Mouse (Mus musculus): ENCODE measurements around the gene Lima1. TPM values are rescaled to one million over a fixed set of nuclear protein-coding genes. Genes with fewer than 3 reads are reported as not detected.

Lima1 gene
- total RNA-seq, 2 experiments from 2014 or later, result 0.09 TPM; not detected in 1

DNA sequence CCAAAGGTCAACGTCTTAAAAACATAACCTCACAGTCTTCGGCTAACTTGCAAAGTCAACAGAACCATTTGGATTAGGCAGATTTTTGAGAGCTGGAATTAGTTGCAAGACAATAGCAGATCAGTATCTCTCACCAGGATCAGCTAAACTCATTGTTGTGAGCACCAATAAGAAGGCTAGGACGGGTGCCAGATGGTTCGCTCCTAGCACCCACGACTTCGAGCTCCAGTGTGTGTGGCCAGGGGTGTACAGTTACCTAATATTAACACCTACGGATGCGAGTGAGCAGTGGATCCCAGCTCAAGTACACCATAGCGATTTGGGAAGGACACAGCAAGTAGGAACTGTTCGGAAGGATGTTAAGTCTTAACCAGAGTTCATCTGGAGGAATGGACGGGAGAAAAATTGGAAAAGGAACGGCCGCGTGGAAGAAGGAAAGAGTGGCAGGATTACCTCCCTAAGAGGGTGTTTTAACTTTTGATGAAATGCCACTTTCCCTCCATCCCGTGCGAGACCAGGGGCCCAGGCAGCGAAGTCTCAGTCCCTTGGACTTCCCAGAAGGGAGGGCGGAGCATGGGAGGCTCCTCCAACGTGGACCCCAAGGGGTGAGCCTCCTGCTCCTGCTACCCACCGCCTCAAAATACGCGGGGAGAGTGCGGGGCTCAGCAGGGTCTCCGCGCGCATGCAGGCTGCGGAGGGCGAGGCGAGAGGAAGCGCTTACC, 483 bp downstream of the Lima1 start:
- ATAC-seq (replicated peaks; ENCODE audit: low FRiP score, low TSS enrichment, poor library complexity, severe bottlenecking), result peak; percentile 11; the same call in 1 of the 2 replicates

DNA sequence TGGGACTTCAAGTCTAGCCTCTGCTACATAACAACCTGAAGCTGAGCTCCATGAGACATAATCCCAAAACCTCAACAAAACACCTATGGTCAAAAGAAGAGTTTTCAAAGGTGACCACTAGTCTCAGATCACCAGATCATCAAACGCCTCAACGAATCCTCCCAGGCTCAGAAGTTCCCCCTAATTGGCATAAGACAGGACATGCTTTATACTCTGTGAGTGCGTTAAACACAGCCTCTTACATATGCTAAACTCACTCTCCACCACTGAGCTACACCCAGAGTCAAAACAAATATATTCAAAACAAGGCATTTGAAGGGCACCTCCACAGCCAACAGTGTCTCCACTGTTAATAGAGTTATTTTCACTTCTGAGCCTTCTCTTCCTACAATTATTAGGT, 2.7 kb downstream of the Lima1 start:
- no peak for ATAC-seq (replicated peaks; ENCODE audit: low FRiP score, low TSS enrichment, poor library complexity, severe bottlenecking)

DNA sequence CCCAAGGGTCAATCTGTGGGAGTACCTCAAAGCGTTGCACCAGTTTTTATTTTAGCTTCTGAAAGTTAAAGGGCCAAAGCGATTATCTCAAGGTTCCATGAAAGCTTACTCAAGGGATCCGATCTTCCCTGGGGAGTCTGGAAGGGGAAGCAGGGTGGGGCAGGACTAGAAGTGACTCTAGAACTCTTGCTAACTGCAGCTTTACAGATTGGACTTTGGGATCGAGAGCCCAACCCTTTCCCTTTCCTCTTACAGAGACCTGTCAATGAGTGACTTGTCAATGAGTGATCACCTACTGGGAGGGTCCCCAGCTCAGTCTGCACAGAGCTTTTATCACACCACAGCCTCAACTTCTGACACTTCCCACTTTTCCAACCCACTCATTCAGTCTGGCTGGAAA, 7.6 kb downstream of the Lima1 start:
- no peak for ATAC-seq (replicated peaks; ENCODE audit: low FRiP score, low TSS enrichment, poor library complexity, severe bottlenecking)

DNA sequence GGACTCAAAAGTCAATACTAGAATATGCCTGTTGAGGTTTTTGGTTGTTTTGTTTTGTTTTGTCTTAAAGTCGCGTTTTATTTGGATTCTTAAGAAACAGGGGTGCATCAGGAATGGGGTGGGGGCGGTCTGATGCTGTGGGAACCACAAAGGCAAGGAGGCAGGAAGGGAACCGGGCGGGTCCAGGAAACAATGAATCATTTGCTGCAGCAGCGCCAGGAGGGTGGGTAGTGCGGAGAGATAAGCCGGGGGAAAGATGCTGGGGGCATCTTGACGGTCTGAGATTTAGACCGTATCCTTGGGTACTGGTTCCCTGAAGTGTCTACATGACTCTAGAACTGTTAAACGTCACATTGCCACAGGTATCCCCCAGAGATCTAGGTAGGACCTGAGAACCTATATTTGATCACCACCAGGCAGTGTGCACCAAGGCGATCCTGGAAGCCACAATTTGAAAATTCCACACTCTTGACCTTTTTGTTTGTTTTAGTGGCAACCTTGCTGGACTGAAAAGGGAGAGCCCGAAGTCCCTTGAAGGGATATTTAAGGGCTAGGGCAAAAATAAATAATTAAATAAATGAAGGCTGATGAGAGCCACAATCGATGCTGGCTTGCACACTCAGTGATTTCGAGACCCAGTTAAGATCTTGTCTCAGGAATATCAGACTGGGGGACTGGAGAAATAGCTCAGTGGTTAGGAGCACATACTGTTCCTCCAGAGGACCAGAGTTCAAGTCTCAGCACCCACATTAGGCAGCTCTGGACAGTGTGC, 8.6 kb downstream of the Lima1 start:
- ATAC-seq (replicated peaks; ENCODE audit: low FRiP score, low TSS enrichment, poor library complexity, severe bottlenecking), result no peak

DNA sequence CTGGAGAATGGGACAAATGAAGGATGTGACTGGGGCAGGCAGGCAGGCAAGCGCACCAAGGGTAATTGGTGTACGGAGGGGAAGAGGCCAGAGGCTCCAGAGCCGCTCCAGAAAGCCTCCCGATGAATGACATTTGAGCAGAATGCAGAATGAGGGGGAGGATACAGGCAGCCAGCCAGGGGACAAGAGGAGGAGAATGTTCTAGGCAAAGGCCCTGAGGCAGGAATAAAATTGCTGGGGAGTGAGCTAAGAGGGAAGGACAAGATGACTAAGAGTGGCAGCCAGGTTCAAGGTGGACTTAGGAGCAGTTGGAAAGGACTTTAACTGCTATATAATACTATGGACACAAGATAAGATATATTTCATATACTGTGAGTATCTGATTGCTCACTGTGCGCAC, 9.3 kb downstream of the Lima1 start:
- no peak for ATAC-seq (replicated peaks; ENCODE audit: low FRiP score, low TSS enrichment, poor library complexity, severe bottlenecking)

DNA sequence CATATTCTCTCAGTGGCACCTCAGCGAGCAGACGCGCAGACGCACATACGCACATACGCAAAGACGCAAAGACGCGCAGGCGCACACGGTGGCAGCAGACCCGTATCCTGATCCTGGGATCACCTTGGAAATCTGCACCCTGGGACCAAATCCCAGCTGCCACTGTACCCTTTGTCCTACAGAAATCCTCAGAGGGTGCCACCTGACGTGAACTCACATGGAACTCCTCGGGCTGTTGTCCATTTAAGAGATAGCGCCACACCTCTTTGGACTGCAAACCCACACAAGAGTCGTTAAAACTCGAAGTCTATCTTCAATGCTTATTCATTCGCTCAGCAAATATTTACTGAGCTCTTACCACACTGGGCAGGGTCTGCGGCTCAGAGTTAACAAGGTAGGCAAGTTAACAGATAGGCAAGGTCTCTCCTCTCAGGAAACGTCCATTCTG, 9.7 kb downstream of the Lima1 start:
- no peak for ATAC-seq (replicated peaks; ENCODE audit: low FRiP score, low TSS enrichment, poor library complexity, severe bottlenecking)

DNA sequence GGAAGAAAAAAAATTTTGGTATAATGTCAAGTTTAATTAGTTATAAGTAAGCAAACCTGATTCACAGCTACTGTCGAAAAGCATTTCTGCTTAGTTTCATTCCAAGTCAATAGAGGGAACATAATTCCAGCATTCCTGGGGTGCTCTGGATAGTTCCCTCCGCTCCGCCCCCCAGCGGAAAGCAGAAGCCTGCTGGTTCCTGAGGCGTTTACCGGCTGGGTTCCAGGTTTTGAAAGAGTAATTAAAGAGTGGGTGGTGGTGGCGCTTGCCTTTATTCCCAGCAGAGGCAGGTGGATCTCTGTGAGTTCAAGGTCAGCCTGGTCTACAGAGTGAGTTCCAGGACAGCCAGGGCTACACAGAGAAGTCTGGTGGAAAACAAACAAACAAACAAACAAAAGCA, 10.2 kb downstream of the Lima1 start:
- ATAC-seq (replicated peaks; ENCODE audit: low FRiP score, low TSS enrichment, poor library complexity, severe bottlenecking), result no peak

DNA sequence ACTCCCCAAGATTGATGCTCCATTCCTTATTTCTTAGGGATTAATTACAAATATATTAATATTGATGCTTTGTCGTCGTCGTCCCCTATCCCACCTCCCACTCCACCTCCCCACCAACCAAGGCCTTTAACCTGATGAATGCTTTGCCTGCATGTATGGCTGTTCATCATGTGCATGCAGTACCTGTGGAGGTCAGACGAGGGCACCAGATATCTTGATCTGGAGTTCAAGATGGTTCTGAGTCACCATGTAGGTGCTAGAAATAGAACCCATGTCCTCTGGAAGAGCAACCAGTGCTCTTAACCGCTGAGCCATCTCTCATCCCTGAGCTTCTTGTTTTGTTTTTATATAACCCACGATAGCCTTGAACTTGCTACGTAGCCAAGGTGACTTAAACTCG, 11.5 kb downstream of the Lima1 start:
- ATAC-seq (replicated peaks; ENCODE audit: low FRiP score, low TSS enrichment, poor library complexity, severe bottlenecking), result no peak

DNA sequence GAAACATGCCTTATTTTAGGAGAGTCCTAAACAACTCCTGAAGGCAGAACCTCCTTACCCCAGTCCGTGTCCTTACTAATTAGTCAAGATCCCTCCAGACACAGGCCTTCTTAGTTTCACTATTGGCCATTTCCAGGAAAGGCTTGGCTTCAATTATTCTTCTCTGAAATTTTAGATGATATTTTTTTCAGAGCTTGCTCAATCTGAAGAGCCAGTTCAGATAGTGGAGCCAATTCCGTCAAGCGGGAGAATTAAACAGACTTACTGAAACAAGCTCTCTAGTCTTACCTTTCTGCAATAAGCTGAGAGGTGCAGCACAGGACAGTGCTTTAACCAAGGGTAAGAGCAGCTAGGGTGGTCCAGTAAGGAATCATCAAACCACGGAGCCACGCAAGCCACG, 11.9 kb downstream of the Lima1 start:
- no peak for ATAC-seq (replicated peaks; ENCODE audit: low FRiP score, low TSS enrichment, poor library complexity, severe bottlenecking)

DNA sequence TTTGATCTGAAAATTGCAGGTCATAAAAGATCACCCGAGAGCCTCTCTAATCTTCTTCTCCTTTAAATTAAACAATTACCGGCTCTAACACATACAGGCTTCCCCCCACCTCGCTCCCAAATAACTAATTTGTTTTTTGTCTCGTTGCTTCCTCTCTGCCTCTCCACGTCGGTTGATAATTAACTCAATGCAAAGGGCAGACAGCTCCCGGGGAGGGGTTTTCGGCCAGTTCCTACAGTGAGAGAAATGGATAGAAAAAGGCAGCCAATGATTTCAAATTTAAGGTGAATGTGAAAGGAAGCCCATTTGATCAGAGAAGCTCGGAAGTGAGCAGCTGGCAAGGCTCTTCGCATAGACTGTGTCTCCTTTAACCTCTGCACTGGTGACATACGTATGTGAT, 12.8 kb downstream of the Lima1 start:
- ATAC-seq (replicated peaks; ENCODE audit: low FRiP score, low TSS enrichment, poor library complexity, severe bottlenecking), result no peak

DNA sequence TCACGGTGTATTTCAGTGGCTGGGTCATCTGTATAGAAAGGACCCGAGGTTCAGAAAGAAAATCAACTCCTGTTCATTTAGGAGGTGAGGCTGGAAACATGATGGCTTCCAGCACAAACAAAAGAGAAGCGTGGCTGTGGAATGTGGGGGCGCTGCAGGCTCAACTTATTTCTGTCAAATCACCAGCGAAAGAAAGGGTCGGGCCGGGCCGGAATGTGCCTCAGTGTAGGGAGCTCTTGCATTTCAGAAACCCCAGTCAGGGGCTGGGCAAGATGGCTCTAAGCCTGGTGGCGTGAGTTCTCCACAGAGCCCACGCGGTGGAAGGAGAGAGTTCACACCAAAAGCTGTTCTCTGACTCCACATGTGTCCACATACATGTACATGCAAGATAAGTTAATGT, 13.3 kb downstream of the Lima1 start:
- ATAC-seq (replicated peaks; ENCODE audit: low FRiP score, low TSS enrichment, poor library complexity, severe bottlenecking), result no peak

DNA sequence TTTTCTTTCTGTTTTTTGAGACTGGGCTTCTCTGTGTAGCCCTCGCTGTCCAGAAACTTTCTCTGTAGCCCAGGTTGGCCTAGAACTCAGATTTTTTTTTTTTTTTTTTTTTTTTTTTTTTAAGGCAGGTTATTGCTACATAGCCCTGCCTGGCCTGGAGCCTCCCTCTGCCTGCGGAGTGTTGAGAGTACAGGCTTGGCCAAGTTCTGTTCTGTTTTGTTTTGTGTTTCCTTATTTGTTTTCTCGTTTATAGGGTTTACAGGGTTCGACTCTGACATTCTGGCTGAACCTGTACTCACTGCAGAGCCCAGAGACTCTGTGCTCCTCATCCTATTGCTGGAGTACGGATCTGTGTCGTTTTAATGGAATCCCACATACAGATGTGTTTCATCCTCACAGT, 13.7 kb downstream of the Lima1 start:
- ATAC-seq (replicated peaks; ENCODE audit: low FRiP score, low TSS enrichment, poor library complexity, severe bottlenecking), result no peak

DNA sequence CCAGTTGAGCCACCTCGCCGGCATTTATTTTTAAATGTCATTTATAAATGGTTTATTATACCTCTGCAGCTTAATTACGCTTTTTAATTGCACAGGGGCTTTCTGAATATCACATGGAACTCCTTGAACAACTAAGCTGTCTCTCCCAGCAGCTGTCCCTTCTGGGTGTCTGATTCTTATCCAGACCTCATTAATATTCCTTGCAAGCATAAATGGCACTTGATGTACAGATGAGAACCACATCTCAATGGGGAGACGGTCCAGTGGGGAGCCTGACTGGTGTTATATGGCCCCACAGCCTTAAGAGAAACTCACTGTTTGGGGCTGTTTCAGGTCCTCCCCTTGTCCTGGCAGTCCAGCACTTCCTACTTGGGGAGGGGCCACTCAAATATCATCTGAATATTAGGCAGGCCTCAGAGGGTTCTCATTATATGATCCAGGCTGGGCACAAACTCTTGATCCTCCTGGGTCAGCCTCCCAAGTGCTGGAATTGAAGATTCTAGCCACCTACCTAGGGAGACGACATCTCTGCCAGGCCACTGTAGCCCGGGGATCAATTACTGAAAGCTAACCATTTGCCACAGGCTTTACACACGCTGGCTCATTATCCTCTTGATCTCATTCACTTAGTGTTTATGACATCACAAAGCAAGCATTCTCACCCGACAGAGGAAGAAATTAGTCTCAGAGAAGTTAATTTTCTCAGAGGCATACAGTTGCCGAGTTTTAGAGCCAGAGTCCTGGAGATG, 15.4 kb downstream of the Lima1 start:
- ATAC-seq (replicated peaks; ENCODE audit: low FRiP score, low TSS enrichment, poor library complexity, severe bottlenecking), result no peak

DNA sequence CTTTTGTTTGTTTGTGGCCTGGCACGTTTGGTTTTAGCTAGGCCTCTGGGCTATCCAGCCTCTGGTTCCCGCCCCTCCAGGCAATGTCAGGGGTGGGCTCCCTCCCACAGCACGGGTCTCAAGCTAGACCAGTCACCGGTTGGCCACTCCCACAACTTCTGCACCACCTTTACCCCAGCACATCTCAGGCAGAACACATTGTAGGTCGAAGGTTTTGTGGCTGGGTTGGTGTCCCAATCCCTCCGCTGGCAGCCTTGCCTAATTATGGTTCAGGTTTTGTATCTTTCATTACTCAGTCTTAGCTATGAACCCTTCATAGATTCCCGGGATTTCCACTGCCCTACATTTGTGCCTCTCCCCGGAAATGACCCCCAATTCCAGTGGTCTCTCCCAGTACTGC, 17.8 kb downstream of the Lima1 start:
- ATAC-seq (replicated peaks; ENCODE audit: low FRiP score, low TSS enrichment, poor library complexity, severe bottlenecking), result no peak

DNA sequence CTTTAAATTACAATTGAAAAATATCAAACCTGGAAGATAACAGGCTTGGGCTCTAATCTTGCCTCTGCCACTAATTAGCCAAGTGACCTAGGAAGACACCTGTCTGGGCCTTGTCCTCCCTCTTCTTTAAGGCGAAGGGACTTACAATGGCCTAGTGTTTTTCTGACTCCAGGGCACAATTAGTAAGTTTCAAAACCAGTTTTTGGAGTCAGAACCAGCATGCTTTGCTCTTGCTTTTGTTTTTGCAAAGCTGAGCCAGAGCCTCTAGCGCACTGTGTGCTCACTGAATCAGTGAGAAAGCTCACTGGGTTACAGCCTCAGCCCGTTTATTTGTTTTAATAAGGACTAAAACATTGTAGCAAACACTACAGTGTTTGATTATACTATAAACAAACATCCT, 20.1 kb downstream of the Lima1 start:
- ATAC-seq (replicated peaks; ENCODE audit: low FRiP score, low TSS enrichment, poor library complexity, severe bottlenecking), result no peak

DNA sequence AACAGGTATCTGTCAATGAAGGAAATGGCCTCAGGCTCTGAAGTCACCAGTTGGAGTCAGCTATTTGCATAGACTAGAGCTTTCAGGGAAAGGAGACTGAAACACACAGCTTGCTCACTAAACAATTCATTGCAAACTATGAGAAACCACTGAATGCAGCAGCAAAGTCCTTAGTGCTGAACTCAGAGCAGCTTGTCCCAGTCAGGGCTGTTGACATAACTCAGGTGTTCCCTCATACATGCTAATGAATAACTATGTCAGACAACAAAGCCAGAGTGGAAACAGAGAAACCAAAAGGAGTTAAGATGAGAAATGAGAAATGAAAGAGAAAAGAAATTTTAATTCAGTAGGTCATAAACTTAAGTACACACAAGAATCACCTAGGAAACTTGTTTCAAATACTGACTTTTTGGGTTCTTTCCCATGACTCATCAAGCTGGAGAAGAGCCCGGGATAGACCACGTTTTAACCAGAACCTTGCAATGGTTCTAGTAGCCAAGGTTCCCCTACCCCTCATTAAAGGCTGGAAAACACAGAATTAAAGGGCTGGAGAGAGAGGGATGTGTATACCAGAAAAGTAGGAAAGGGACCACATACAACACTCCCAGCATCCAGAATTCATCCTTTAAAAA, 22.5 kb downstream of the Lima1 start:
- no peak for ATAC-seq (replicated peaks; ENCODE audit: low FRiP score, low TSS enrichment, poor library complexity, severe bottlenecking)

DNA sequence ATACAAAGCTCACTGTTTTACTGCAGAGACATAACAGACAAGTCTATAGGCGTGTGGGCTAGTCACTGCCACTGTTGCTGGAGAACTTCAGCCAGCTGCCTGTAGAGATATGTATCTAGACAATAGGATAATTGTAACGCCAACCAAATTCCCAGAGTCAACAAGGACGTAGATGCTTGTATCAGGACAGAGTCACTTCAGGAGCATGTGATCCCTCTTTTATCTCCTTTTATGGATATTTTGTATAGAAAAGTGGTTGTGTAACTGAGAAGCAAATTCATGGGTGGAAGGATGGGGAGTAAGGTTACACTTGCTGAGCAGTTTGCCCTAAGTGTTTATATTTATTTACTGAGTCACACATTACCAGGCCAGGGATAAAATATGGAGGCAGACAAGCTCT, 25.0 kb downstream of the Lima1 start:
- ATAC-seq (replicated peaks; ENCODE audit: low FRiP score, low TSS enrichment, poor library complexity, severe bottlenecking), result no peak

DNA sequence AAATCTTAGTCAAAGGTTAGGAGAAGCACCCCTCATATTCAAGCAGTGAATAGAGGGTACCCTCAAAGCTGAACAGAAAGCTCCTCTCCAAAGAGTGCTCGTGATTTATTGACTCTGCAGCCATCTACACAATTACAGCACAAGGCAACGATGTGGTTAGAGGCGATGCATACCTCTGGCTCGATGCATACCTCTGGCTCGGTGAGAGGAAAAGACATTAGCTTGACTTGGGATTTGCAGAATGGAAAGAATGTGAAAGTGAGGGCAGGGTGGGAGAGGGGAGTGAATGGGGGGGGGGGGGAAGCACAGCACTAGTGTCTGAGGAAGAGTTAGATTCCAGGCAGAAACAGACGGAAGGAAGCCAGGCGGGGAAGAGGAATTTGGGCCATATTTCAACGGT, 27.3 kb downstream of the Lima1 start:
- ATAC-seq (replicated peaks; ENCODE audit: low FRiP score, low TSS enrichment, poor library complexity, severe bottlenecking), result no peak

DNA sequence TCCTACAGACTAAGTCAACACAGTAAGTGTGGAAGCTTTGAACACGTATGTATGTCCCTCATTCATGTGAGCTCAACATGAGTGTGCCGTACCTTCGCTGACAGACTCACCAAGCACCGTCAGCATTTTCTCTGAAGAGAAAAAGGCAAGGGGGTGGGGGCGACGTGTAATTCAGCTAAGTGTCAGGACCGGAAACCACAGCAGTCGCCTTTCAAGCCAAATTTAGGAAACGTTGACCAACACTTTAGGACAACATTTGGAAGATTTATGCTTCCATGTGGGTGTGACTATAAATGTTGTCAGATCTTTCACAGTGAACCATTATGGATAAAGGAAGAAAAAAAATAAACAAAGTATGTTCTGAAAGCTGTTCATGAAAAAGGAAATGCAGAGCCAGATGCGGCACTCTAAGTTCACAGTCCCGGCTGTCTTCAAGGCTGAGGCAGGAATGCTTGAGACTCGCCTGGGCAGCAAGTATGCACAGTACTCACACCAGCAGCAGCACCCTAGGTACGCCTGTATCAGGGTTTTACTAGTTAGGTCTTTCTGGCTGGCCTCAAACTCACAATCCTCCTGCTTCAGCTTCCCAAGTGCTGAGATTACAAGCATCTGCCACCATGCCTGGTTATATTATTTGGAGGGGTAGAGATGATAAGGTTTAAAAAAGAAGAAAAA, 27.9 kb downstream of the Lima1 start:
- no peak for ATAC-seq (replicated peaks; ENCODE audit: low FRiP score, low TSS enrichment, poor library complexity, severe bottlenecking)

DNA sequence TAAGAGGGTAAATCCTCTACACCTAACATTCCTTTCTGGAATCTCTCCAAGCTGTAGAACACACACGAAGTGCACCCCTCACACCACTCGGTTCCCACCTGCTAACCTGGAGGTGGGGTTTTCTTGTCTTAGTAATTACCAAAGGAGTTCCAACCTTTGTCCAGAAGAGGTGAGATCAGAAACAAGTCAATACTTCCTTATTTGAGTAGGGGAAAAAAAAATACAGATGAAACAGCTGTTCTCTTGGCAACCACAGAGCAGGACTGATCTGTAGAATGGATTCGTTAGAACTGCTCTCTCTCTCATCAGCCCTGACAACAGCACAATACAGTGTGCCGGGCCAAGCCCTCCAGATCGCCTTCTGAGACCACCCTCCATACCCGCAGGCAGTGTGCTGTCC, 28.6 kb downstream of the Lima1 start:
- ATAC-seq (replicated peaks; ENCODE audit: low FRiP score, low TSS enrichment, poor library complexity, severe bottlenecking), result no peak
